In genomic region chr5:73202498-73202897, GRCm38 (mm10) we compare ENCODE assay signal across 18 mouse cellular contexts.
"Had no signal": no experiment of that assay in that cellular context is flagged by ENCODE, and none has a peak within 500 bp of the region (broad histone marks: within the 10 kb centered on the region; RNA-seq: fewer than 3 reads in every experiment).

No protein-coding gene starts in this region.

- H3K27me3 ChIP-seq: midbrain, embryonic 12.5 days; neural tube, embryonic 13.5 days; neural tube, embryonic 15.5 days had no signal

- H3K9ac ChIP-seq: lung, embryonic 14.5 days; midbrain, embryonic 12.5 days; neural tube, embryonic 13.5 days; neural tube, embryonic 15.5 days had no signal

- H3K9me3 ChIP-seq: midbrain, embryonic 12.5 days; neural tube, embryonic 13.5 days; neural tube, embryonic 15.5 days had no signal

- ATAC-seq: midbrain, embryonic 16.5 days had no signal

- DNase-seq: lung, embryonic 14.5 days; lung, postnatal 10 days; lung, postnatal 4 days; midbrain, embryonic 14.5 days; retina, postnatal 1 day; right cerebral cortex, adult 18-20 months; right cerebral cortex, postnatal 25 days; right cerebral cortex, postnatal 4 days; spleen, adult 18-20 months; thymus, adult 18-20 months; thymus, postnatal 14 days; thymus, postnatal 36 days had no signal

- H3K27ac ChIP-seq: midbrain, embryonic 10.5 days; midbrain, embryonic 12.5 days; neural tube, embryonic 13.5 days; neural tube, embryonic 15.5 days had no signal

- H3K4me1 ChIP-seq: midbrain, embryonic 10.5 days; midbrain, embryonic 12.5 days; neural tube, embryonic 15.5 days had no signal

- H3K4me2 ChIP-seq: lung, embryonic 14.5 days; midbrain, embryonic 12.5 days; neural tube, embryonic 13.5 days; neural tube, embryonic 15.5 days had no signal

- H3K36me3 ChIP-seq: neural tube, embryonic 15.5 days had no signal

- H3K4me3 ChIP-seq: midbrain, embryonic 10.5 days; midbrain, embryonic 12.5 days; myocyte; neural tube, embryonic 13.5 days; neural tube, embryonic 15.5 days had no signal
